Mouse (Mus musculus) adrenal gland, postnatal 14 days (tissue): Measurements from ENCODE around the gene Sept9. TPM values are rescaled to one million over a fixed set of nuclear protein-coding genes. Genes with fewer than 3 reads are reported as not detected.
A peak's percentile ranks its signal among the peaks of the same experiment; 100 is the strongest.

Experiments used
- DNase-seq: peaks from one replicate; pipeline ENCODE4 v3.0.0; 2021; ENCODE audit warnings: mixed read lengths
- total RNA-seq: library from RNA; stranded (reverse); gene quantifications from 2 replicates; pipeline ENCODE4 v1.2.3, GENCODE M21; 2021

Gene Sept9
- total RNA-seq, 1 experiment from 2014 or later: 133 TPM

DNA sequence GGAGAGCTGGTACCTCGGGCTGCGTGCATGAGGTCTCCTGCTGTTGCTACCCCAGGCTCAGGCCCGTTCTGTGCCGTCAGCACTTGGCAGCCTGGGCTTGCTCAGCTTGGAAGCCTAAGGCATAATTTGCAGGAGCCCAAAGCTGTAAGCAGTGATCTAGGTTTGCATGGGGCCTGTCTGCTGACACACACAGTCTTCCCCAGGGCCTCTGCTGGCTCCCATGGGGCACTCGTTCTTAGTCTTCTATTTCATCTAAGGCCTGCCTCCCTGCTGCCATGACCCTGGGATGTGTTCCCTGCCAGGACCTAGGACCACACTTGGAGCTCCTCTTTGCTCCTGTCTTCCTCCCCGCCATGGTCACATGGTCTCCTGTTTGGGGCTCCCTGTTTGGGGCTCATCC is 21.7 kb downstream of the Sept9 start:
- DNase-seq: peak; percentile 57

DNA sequence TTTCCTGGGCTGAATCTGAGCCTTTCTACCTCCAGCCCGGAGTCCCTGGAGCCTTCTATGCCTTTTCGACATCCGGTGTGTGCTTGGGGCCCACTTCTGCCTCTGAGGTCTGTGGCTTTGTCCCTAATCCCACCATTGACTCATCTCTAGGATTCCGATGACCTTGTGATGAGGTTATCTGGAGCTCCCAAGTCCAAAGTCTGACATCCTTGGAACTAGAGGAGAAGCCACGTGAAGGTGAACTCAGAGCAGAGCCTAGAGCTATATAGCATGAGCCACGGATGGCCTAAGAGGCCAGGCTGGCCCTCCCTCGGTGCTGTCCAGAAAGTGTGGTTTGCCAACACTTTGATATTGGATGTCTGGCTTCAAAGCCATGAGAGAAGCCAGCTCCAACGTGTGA is 23.4 kb downstream of the Sept9 start:
- no peak for DNase-seq

DNA sequence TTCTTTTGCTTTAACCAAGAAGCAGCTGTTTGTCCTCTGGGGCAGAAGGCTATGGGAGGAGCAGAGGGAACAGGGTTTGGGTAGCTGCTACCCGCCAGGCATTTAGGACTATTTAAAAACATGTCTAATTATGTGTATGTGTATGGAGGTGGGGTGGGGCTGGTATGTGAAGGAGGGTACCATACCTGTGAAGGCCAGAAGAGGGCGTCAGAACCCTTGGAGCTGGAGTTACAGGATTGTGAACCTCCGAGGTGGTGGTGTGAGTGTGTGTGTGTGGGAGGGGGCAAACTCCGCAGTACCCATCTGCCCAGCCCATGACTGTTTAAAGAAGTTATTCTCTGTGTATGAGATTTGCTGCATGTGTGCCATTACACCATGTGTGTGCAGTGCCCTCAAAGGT is 25.3 kb downstream of the Sept9 start:
- no peak for DNase-seq

DNA sequence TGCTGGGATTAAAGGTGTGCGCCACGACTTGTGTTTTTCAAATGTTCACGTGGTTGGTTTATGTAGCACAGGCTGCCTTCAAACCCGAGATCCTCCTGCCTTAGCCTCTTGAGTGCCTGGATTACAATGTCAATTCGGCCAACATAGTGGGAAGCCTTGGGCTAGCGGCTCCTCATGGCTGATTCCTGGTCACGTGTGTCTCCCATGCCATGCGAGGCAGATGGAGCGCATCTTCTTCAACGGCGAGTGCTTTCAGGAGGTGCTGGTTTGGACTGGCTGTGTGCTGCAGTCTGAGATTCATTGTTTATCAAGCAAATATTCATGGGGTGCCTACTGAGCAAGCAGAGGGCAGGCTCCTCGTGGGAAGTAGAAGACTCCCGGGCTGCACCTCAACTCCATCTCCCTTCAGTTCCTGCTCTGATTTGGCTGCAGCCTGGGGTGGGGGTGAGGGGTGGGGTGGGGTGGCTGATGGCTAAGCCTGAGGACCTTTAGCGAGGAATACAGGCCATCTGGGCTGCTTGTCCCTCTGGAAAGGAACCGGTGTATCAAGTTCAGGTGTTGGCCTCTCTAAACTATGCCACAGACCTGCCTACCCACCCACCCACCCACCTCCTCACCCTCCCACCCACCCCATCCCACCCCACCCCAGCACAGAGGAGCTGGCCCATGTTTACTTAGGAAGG is 26.2 kb downstream of the Sept9 start:
- DNase-seq: no peak

DNA sequence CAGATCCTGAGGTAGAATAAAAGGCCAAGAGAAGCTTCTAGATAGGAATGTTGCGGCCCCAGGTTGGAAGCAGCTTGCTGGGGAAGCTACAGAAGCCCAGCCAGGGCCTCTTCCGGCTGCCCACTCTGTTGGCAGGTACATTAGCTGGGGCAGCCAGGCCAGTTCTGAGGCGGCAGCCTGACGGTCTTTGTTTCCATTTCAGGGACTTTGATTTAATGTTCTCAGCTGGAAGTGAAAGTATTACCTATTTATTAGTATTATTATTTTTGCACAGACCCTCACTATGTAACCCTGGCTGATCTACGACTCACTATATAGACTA is 26.7 kb downstream of the Sept9 start:
- DNase-seq: no peak

DNA sequence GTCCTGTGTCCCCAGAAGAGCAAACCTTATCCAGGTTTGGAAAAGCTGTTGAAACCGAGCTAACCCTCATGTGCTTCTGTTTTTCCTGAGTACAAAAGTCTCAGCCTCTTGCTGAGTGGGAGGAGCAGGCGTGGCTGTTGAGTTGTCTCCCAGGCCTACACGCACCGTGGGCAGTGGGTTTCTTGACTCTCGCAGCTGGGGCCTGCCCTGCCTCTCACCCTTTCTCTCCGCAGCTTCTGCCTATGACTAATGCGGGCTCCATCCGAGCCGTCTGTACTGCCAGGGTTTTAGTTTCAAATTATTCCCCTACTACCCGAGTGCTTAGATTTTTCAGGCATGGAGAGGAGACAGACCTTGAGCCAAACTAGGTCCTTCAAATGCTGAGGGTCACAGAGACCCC is 28.7 kb downstream of the Sept9 start:
- DNase-seq: no peak

DNA sequence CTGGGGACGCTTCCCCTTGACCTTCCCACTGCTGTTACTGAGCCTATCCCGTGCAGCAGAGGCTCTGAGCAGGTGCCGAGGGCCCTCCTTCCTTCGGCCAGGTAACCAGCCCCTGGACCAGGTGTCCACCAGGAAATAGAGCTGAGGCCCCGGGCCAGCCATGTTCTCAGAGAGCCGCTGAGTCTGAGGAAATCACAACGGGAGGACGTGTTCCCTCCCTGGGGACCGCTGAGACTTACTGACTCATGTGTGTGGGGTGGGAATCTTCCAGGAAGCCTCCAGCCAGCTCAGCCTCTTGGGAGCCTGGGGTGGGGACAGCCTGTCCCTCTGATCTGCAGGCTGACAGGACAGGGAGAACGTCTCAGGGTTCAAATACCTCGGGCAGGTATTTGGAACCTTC is 32.1 kb downstream of the Sept9 start:
- DNase-seq: peak; percentile 79

DNA sequence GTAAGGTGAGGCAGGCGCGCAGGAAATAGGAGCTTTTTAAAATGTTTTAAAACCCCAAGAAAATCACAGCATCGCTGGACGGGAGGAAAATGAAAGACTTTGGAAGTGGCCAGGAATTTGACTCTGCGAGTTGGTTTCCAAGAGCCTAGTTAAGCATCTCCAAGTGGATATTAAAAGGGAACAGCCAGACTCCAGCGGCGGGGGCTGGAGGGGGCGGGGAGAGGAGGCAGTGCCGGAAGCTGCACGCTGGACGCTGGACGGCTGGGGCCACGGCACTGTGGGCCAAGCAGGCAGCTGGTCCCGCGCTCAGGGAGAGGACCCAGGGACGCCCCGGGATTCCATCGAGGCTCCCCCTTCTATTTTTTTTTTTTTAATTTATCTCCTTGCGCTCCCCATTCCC is 32.6 kb downstream of the Sept9 start:
- peak; percentile 87 for DNase-seq

DNA sequence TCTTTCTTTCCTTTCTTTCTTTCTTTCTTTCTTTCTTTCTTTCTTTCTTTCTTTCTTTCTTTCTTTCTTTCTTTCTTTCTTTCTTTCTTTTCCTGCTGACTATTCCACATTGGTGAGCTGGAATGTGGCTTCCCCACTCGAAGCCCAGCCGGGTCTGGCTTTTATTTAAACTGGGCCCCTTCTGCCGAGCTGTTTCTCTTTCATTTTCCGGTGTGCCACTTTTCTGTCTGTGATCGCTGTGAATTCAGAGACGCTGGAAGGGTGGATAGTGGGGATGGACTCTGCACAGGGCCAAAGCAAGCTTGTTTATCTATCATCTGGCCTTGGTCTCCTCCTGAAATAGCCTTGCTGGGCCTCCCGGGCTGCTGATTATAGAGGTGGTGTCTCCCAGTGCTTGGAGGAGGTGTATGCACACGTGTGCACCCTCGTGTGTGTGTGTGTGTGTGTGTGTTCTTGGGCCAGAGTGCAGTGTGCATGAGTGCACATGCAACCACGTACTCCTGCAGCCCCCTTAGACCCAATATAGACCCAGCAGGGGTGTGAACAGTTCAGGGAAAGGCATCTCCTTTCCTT is 33.5 kb downstream of the Sept9 start:
- DNase-seq: peak; percentile 75

DNA sequence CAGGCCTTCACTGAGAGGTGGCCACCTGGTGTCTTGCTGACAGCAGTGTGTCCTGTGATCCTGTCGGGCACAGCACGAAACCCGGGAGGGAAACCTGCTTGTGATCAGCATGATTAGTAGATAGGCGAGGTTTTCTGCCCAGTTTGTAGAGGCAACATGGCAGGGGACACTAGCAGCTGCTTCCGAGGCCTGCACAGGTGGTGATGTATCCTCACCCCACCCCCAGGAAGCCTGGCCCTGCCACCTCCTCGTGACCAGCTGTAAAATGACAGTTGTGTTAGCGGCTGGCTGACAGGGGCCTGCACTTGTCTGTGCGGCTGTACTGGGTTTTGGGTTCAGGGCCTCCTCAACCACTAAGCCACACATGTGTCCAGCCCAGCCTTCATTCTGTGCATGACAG is 34.4 kb downstream of the Sept9 start:
- DNase-seq: no peak

DNA sequence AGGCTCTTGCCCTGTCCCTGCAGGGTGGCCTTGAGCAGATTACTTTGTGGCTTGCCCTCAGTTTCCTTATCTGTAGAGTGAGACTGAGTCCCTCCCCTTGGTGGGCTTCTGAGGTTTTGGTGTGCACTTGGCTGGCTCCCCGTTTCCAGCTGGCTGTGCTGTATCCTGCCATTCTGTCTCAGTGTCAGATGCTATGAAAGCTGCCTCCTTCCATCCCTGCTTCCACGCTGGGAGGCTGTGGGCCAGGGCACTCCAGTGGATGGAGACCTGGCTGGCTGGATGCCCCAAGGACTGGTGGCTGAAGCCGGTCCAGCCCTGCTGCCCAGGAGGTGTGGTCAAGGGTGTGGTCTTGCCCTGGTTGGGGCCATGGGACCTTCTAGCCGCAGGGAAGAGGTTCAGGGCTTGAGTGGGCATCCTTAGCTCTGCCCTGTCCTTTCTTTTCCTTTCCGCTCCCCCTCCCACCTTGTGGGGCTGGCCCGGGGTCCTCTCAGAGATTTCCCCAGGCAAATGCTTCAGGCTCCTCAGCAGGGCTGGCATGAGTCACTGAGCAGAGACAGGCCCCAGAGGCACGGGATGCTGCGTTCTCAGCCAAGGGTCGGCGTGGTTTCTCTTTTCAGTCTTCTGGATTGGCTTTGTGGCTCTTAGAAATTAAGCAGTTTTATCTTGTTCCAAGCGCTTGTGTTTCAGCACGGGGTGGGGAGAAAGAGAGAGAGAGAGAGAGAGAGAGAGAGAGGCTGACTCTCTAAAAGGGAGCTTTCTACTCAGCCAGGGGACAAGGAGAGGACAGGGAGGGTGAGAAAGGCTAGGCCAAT is 35.8 kb downstream of the Sept9 start:
- peak; percentile 87 for DNase-seq

DNA sequence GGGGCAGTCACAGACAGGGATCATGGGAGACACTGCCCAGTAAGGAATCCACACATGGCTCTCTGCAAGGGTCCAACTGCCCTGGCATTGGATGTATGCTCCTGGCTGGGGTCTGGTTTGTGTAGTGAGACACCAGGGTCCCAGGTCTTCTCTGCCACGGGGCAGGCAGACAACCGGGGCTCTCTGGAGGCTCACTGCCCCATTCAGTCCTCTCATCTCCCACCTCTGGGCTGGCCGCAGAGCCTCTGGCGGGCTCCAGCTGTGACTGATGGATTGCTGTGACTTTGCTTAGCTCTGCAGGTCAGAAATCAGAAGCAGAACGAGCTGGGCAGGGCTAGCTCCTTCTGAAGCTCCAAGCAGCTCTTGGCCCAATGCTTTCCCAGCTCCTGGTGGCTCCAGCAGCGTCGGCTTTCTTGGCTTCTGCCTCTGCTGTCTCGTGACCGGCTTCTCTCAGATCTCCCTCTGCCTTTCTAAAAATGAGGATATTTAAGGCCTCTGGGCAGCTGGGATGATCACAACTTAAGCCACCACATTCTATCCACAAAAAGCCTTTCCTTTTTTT is 36.5 kb downstream of the Sept9 start:
- no peak for DNase-seq

DNA sequence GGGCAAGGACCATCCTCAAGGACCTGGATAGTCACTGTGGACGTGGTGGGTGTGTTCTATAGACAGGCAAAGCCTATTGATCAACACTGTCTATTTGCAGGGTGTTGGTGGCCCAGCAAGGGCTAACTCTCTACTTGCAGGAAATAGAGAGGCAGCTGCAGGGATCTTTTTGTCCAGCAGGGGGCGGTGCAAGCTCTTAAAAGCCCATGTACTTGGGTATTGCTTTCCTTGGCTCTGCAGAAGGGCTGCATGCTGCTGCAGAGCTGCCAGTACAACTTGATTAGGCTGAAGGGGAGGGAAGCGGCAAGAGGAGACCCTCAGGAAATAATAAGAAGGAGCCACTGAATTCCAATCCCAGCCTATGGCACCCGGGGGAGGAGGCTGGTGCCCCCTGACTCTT is 38.7 kb downstream of the Sept9 start:
- DNase-seq: peak; percentile 95

DNA sequence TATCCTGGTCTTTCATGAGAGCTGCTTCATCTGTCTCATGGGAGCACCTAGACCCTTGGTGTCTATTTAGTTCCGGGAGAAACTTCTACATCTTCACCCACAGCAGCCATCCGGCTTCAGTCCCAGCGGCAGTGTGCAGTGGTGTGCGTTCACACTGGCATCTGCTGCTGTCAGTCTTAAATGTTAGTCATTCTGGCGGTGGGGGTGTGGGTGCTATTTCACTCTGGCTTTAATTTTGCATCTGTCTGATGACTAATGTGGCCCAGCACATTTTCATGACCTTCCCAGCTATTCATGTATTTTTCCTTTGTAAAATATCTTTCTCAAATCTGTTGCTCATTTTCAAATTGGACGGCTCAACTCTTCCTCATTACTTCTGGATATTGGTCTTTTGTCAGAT is 40.2 kb downstream of the Sept9 start:
- DNase-seq: peak; percentile 79

DNA sequence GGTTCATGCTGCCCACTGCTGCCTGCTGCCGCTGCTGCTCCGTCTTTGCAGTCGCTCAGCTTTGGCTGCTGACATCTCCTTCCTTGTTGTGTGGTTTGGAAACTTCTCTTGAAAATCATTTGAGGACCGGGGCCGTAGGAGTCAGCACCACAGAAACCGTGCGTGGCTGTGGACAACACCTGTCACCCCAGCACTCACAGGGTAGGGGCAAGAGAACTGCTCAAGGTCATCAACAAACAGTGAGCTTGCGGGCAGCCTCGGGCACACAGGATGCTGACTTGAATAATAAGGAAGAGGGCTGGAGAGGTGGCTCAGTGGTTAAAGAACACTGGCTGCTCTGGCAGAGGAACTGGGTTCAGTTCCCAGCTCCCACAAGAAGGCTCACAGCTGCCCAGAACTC is 40.9 kb downstream of the Sept9 start:
- no peak for DNase-seq

DNA sequence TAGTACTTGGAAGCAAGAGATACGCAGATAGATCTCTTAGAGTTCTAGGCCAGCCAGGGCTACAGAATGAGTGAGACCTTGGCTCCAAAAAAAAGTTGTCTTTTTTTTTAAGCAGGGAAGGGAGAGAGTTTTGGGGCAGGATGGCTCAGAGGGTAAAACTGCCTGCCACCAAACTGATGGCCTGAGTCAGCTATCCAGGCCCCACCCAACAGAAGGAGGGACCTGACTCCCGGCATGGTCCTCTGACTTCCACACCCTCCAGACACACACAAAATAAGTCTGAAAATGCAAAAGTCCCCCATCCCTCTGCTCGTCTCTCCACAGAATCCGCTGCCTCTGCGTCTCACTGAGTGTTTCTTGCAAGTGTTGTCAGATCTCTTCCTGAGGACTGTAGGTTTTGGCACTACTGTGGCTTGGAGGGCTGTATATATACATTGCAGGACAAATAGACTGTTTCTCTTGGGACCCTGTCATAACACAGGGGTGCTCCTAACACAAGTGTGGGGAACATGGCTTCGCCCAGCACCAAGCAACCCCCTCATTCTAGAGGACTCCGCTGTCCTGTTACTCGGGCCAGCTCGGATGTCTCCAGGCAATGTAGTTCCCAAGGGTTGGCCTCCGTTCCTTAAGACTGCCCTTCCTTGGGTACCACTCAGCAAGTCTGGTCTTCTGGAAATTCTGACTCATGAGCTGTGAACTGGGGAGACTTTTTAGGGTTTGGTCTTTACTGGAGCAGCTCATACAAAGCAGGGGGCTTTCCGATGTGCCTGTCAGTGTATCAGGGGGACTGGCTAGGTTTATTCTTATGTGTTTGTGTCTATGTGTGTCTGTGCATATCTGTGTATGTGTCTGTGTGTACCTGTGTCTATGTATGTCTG is 41.6 kb downstream of the Sept9 start:
- DNase-seq: no peak

DNA sequence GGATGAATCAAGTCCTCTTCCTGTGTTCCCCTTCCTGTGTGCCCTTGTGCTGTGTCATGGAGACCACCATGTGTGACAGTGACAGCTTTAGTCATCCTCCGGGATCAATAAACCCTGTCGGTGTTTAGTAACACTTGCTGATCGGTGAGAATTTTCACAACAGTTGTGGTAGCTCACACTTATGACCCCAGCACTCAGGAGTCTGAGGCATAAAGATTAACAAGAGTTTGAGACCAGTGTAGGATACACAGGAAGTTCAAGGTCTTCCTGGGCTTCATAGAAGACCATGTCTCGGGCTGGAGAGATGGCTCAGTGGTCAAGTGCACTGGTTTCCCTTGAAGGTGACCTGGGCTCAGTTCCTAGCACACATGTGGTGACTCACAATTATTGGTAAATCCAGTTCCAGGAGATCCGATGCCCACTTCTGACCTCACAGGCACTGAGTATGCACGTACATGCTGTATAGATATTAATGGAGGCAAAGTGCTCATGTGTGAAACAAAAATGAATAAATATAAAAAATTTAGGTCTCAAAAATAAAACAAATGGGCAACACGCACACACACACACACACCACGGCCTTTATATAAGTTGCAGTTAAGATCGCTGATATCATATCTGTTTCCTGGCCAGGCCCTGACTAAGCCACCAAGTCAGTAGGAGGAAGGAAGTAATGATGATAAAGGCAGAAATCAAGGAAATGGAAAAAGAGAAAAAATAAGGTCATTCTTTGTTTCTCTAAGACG is 43.1 kb downstream of the Sept9 start:
- DNase-seq: no peak

DNA sequence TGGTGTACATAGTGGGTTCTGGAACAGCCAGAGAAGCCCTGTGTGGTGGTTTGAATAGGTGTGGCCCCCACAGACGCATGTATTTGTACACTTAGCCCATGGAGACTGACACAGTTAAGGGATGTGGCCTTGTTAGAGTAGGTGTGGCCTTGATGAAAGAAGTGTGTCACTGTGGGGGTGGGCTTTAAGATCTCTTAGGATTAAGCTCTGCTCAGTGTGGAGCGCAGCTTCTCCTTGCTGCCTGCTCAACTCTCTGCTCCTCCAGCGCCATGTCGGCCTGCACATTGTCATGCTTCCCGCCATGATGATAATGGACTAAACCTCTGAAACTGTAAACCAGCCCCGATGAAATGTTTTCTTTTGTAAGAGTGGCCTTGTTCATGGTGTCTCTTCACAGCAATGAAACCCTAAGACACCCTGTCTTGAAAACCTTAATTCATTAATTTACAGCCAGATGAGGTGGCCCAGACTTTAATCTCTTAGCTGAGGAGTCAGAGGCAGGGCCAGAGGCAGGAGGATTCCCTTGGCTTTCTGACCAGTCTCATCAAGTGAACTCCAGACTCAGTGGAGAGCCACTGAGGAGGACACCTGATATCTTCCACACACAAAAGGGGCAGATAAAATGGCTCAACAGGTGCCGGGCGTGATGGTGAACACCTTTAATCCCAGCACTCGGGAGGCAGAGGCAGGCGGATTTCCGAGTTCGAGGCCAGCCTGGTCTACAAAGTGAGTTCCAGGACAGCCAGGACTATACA is 44.3 kb downstream of the Sept9 start:
- no peak for DNase-seq

DNA sequence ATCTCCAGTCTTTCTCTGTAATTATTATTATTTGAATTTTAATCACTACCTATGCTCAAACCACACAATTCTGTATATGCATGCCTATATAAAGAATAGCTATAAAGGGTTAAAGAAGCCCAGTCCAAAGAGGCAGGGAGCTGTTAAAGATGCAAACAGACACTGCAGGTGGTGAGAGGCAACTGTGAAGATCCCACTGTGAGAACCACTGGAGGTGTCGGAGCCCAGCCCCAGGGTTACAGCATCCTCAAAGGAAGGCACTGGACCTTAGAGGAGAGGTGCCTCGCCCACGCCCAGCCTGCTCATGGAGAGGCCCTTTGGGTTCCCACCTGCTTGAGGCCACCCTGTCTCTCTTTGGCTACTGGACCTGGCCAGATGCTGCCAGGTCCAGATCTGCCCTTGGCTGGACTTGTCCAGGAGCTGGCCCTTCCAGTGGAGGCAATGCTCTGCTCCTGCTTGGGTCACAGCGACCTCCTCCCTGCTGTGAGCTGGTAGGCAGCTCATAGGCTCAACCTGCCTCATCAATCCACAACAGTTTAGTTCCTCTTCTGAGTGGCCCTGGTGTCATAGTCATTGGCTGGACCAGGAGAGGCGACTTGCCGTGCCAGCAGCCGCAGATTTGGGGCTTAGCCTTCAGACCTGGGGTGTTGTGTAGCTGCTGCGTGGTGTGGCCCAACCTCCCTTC is 45.7 kb downstream of the Sept9 start:
- no peak for DNase-seq

DNA sequence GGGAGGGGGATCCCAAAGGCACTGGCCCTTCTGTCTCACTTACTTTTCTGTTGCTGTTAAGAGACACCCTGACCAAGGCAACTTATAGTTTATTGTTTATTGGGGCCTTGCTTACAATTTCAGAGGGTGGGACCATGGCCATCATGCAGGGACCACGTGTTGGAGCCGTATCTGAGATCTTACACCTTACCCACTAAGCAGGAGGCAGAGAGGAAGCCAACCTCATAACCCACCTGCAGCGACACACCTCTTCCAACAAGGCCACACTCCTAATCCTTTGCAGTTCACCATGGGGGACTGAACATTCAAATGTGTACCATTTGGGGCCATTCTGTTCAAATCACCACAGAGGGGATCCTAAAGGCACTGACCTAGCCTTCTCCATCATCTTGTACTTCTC is 46.4 kb downstream of the Sept9 start:
- DNase-seq: no peak
